Mouse (Mus musculus) stomach, postnatal 0 days (tissue): Measurements from ENCODE around the gene Atox1.

ENCODE experiments used
- CTCF ChIP-seq: IDR thresholded peaks from 2 replicates; pipeline ENCODE4 v1.5.1; 2016; ENCODE audit warnings: antibody characterized with exemption, low read depth, mild to moderate bottlenecking, moderate library complexity
- EP300 ChIP-seq: optimal IDR thresholded peaks from 2 replicates; pipeline ENCODE3; 2016; ENCODE audit warnings: antibody characterized with exemption

DNA sequence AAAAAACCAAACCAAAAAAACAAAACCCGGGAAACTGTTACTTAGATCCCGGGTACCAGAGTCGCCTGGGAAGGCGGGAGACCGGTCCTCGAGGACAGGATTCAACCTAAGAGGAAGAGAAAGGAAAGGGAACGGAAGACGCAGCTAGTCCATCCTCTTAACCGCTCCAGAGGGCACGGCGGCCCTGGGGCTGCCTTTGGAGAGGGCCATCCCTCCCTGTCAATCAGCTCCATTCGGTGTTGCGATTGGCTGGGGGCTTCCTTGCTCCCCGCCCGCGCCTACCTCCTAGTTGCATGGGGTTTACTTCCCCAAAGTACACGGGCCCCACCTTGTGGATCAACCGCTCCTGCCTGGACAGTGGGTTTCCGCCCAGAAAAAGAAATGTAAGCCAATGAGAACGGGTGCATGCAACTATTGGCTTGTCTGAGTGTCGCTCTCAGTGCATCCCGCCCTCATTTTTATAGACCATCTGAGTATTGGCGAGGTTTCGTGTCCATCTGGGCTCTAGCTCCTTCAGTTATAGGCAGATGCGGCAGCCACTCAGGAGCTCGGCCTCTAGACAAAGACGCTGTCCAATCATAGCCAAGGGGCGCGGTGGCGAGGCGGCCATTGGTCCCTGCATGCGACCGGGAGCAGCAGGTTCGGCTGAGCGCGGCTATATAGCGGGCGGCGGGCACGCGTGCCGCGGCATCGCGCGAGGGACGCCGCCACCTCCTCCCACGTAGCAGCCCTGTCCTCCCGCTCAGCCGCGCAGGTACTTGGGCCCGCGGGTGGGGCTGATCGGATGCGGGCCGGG, 8.2 kb upstream of the Atox1 start, which contains the start of gene G3bp1:
- TF ChIP-seq CTCF: peak; percentile 75
- TF ChIP-seq EP300: peak; percentile 75
